Mouse (Mus musculus): ENCODE measurements around the gene Ntn1. TPM values are rescaled to one million over a fixed set of nuclear protein-coding genes. Genes with fewer than 3 reads are reported as not detected.

The Ntn1 gene
- polyA plus RNA-seq, 1 experiment from 2014 or later, result 1.7 TPM

DNA sequence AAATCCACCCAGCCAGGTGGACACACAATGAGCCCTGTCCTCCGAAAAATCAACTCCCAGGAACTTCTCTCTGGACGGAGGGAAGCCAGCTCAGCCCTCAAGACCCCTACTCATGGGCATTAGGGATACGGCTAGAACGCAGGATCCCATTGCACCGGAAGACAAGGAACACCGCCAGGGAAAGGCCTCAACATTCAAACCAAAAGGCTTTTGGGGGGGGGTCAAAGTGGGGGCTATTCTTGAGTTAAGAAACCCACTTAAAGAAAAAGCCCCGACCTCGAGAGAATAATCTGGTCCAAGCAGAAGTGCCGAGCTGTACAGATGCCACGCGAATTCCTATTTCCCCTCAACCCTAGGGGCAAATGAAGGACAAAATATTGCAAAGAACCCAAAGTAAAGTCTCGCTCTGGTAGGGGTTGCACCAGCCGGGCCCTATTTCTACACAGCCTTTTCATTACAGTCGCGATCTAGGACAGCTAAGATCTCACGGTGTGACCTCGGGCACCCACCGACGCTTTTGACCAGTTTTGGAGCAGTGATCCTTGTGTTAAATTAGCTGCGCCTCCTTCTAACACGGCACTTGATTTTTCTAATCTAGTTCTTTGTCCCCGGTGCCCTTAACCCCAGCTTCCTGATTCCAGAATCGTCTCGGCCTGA is 1.6 kb downstream of the Ntn1 start:
- Histone ChIP-seq H3K36me3 (ENCODE audit: control insufficient read depth, insufficient read depth, low read length) (no peaks in the 10 kb centered on the region), H3K9ac (ENCODE audit: low read length) (peak overlapping the region; percentile 64; the same call in 1 of the 2 replicates), H3K27me3 (ENCODE audit: control insufficient read depth, insufficient read depth, low read depth, low read length) (peaks cover 55% of the 10 kb centered on the region), H3K9me3 (ENCODE audit: control insufficient read depth, low read length) (0 out of 2 replicates have a peak, but pooled peaks cover 2% of the 10 kb centered on the region), H3K27ac (ENCODE audit: low read length) (no peak overlapping the region), H3K4me2 (ENCODE audit: low read depth, low read length) (peak overlapping the region; percentile 98), H3K4me1 (replicated peaks; ENCODE audit: control insufficient read depth, insufficient read depth, low read length) (peaks cover 21% of the 10 kb centered on the region), H3K4me3 (ENCODE audit: low read length) (peak overlapping the region; percentile 55)
- WGBS, result 16% methylated on average over 24 of the region's 24 CpGs
- no peak for ATAC-seq (ENCODE audit: low read depth)

GRCm38 (mm10) chr11:68395546-68395945 is 5.1 kb downstream of the Ntn1 start:
- WGBS, result 55% methylated on average over 5 of the region's 5 CpGs
- ATAC-seq (ENCODE audit: low read depth), result no peak
- Histone ChIP-seq H3K27me3 (ENCODE audit: control insufficient read depth, insufficient read depth, low read depth, low read length) (peaks cover 62% of the 10 kb centered on the region), H3K4me1 (replicated peaks; ENCODE audit: control insufficient read depth, insufficient read depth, low read length) (peaks cover 17% of the 10 kb centered on the region), H3K36me3 (ENCODE audit: control insufficient read depth, insufficient read depth, low read length) (no peaks in the 10 kb centered on the region), H3K27ac (ENCODE audit: low read length) (no peak overlapping the region), H3K9ac (ENCODE audit: low read length) (no peak overlapping the region), H3K4me2 (ENCODE audit: low read depth, low read length) (no peak overlapping the region), H3K9me3 (ENCODE audit: control insufficient read depth, low read length) (0 out of 2 replicates have a peak, but pooled peaks cover 2% of the 10 kb centered on the region), H3K4me3 (ENCODE audit: low read length) (no peak overlapping the region)

- 37% methylated on average over 4 of the region's 4 CpGs for WGBS
- no peak overlapping the region for H3K9ac ChIP-seq (ENCODE audit: low read length)
- 0 out of 2 replicates have a peak, but pooled peaks cover 2% of the 10 kb centered on the region for H3K9me3 ChIP-seq (ENCODE audit: control insufficient read depth, low read length)
- H3K27ac ChIP-seq (ENCODE audit: low read length), result no peak overlapping the region
- H3K36me3 ChIP-seq (ENCODE audit: control insufficient read depth, insufficient read depth, low read length), result no peaks in the 10 kb centered on the region
- no peak overlapping the region for H3K4me3 ChIP-seq (ENCODE audit: low read length)
- H3K27me3 ChIP-seq (ENCODE audit: control insufficient read depth, insufficient read depth, low read depth, low read length), result peaks cover 60% of the 10 kb centered on the region
- ATAC-seq (ENCODE audit: low read depth), result no peak
- H3K4me1 ChIP-seq (replicated peaks; ENCODE audit: control insufficient read depth, insufficient read depth, low read length), result peaks cover 10% of the 10 kb centered on the region
- H3K4me2 ChIP-seq (ENCODE audit: low read depth, low read length), result no peak overlapping the region
These were observed 5.9 kb downstream of the Ntn1 start for GRCm38 (mm10) chr11:68394749-68395148.

DNA sequence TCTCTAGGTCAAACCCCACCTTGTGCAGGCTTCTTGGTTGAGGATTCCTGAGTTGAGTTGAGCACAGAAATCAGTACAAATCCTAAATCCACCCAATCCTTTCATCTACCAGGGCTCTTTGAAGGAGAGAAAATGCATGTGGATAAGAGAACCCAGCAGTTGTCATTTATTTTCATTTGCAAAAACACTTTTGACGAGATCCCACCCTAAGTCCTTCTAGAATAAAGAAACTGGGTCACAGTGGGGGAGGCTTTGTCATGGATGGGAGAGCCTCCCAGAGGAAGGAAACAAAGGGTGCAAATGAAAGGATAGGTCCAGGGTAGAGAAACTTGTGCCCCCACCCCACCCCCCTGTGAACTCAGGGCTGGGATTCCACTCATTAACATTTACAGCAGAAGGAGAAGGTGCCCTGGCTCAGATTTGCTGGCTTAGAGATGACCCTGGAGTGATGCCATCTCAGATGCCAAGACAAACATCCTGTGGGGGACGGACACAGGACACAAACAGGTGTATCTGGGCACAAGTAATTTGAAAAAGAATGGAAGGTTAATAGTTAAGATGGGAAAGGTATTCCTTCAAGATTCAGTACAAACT is 6.6 kb downstream of the Ntn1 start:
- no peak overlapping the region for H3K27ac ChIP-seq (ENCODE audit: low read length)
- H3K36me3 ChIP-seq (ENCODE audit: control insufficient read depth, insufficient read depth, low read length), result no peaks in the 10 kb centered on the region
- peaks cover 62% of the 10 kb centered on the region for H3K27me3 ChIP-seq (ENCODE audit: control insufficient read depth, insufficient read depth, low read depth, low read length)
- WGBS, result 34% methylated on average over 2 of the region's 2 CpGs
- H3K9me3 ChIP-seq (ENCODE audit: control insufficient read depth, low read length), result 0 out of 2 replicates have a peak, but pooled peaks cover 2% of the 10 kb centered on the region
- ATAC-seq (ENCODE audit: low read depth), result no peak
- no peak overlapping the region for H3K9ac ChIP-seq (ENCODE audit: low read length)
- no peak overlapping the region for H3K4me3 ChIP-seq (ENCODE audit: low read length)
- peaks cover 4% of the 10 kb centered on the region; the same call in 1 of the 2 replicates for H3K4me1 ChIP-seq (replicated peaks; ENCODE audit: control insufficient read depth, insufficient read depth, low read length)
- H3K4me2 ChIP-seq (ENCODE audit: low read depth, low read length), result no peak overlapping the region

DNA sequence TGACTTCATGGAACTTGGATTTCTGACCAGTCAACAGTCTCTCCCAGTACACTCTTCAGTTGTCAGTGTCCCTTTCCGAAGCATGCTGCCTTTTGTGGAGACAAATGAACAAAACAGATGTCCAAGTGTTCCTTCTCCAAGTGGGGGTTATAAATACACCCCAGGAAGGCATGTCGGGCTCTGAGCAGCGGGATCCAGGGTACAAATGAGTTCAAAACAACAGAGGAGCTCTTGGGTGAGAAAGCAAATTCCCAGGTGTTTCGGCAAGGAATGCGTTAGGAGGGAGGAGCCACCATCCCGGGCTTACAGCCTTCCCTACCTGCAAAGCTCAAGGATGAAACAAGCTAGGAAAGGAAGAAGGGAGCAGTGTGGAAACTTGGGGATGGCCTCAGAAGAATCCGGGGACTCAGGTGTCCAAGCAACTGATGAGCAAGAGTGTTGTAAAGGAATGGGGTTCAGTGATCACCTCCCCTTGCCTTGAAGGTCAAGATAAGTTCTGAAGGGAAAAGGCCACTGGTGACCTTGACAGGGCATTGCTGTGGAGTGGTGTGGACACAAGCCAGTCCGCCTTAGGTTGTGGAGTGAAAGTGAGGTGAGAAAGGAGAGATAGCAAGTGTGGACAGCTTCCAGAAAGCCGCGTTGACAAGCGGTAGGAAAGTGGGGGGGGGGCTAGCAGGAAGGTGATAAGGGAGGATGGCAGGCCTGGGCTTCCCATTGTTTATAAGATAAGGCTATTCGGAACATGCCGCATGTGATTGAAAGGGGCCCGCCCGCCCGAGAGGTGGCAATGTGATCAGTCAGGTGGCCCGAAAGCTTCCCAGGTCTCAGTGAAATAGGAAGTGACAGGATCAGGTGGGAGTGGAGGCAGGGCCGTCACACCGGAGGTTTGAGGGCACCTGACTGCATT is 10.0 kb downstream of the Ntn1 start:
- no peak overlapping the region for H3K9ac ChIP-seq (ENCODE audit: low read length)
- H3K4me1 ChIP-seq (replicated peaks; ENCODE audit: control insufficient read depth, insufficient read depth, low read length), result peaks cover 4% of the 10 kb centered on the region
- no peak overlapping the region for H3K4me2 ChIP-seq (ENCODE audit: low read depth, low read length)
- peaks cover 56% of the 10 kb centered on the region for H3K27me3 ChIP-seq (ENCODE audit: control insufficient read depth, insufficient read depth, low read depth, low read length)
- H3K36me3 ChIP-seq (ENCODE audit: control insufficient read depth, insufficient read depth, low read length), result no peaks in the 10 kb centered on the region
- 11% methylated on average over 19 of the region's 19 CpGs for WGBS
- no peak overlapping the region for H3K4me3 ChIP-seq (ENCODE audit: low read length)
- no peak overlapping the region for H3K27ac ChIP-seq (ENCODE audit: low read length)
- no peak for ATAC-seq (ENCODE audit: low read depth)
- no peaks in the 10 kb centered on the region for H3K9me3 ChIP-seq (ENCODE audit: control insufficient read depth, low read length)

DNA sequence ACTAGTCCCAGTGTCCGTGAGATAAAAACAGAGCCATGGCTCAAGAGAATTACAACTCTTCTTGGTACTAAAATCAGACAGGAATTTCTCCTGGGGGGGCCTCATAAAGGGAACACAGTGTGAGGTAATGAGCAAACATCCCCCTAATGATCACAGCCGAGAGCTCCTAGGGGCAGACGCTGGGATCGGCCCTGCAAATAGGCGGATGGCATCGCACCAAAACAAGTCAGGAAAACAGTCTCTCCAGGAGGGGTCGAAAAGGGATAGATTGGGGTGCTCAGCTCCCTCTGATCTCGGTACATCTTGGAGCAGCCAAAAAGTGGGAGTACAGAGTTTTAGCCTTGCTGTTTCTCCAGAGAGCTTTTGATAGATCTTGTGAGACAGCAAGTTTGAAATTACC is 11.0 kb downstream of the Ntn1 start:
- ATAC-seq (ENCODE audit: low read depth), result no peak
- H3K9ac ChIP-seq (ENCODE audit: low read length), result no peak overlapping the region
- H3K36me3 ChIP-seq (ENCODE audit: control insufficient read depth, insufficient read depth, low read length), result no peaks in the 10 kb centered on the region
- peaks cover 15% of the 10 kb centered on the region for H3K4me1 ChIP-seq (replicated peaks; ENCODE audit: control insufficient read depth, insufficient read depth, low read length)
- whole genome bisulfite sequencing, result 14% methylated on average over 8 of the region's 8 CpGs
- H3K4me3 ChIP-seq (ENCODE audit: low read length), result no peak overlapping the region
- no peaks in the 10 kb centered on the region for H3K9me3 ChIP-seq (ENCODE audit: control insufficient read depth, low read length)
- H3K27me3 ChIP-seq (ENCODE audit: control insufficient read depth, insufficient read depth, low read depth, low read length), result peaks cover 65% of the 10 kb centered on the region
- no peak overlapping the region for H3K27ac ChIP-seq (ENCODE audit: low read length)
- H3K4me2 ChIP-seq (ENCODE audit: low read depth, low read length), result no peak overlapping the region

DNA sequence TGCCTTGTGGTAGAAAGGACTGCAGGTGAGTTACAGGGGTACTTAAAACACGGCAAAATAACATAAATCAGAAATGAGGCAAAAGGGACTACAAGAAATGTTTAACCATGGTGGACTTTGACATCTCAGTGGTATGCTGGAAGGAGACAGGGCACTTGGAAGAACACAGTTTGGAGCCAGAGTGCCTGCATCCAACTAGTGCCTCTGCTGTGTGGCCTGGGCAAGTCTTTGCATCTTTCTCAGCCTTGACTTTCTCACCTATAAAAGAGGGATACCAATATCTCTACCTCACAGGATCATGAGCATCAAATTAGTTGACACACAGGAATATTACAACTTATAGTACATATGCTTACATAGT is 12.0 kb downstream of the Ntn1 start:
- no peak overlapping the region for H3K9ac ChIP-seq (ENCODE audit: low read length)
- no peaks in the 10 kb centered on the region for H3K9me3 ChIP-seq (ENCODE audit: control insufficient read depth, low read length)
- H3K4me2 ChIP-seq (ENCODE audit: low read depth, low read length), result no peak overlapping the region
- 58% methylated on average over 1 of the region's 1 CpGs for WGBS
- peaks cover 73% of the 10 kb centered on the region for H3K27me3 ChIP-seq (ENCODE audit: control insufficient read depth, insufficient read depth, low read depth, low read length)
- H3K4me1 ChIP-seq (replicated peaks; ENCODE audit: control insufficient read depth, insufficient read depth, low read length), result peaks cover 16% of the 10 kb centered on the region
- H3K27ac ChIP-seq (ENCODE audit: low read length), result no peak overlapping the region
- H3K36me3 ChIP-seq (ENCODE audit: control insufficient read depth, insufficient read depth, low read length), result no peaks in the 10 kb centered on the region
- H3K4me3 ChIP-seq (ENCODE audit: low read length), result no peak overlapping the region
- no peak for ATAC-seq (ENCODE audit: low read depth)

DNA sequence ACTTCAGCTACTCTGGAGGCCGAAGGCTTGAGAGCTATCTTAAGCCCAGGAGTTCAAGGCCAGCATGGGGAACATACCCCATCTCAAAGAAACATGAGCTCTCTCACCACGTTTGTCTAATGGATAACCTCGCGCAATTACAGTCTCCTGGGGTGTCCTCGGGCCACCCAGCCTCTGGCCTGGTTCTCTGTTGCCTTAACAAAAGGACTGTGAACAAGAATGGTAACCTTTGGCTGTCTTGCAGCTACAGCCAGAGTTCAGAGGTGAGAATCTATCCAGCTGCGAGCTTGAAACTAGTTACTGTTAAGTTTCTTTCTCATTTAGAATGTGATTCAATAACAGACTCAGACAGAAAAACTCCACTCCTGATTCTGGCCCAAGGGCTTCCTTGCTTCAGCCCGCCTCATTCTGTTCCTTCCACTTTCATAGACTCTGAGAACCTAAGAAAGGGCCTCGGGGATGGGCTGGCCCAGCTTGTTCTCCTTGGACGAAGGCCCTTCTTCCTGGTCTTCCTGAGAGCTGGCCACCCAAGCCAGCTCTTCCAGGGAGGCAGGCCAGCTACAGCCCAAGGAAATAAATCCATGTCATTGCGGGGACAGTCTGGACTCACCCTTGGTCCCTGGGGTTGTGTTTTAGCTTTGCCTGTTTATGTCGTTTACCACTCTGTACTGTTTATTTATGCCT is 12.5 kb downstream of the Ntn1 start:
- Histone ChIP-seq H3K4me1 (replicated peaks; ENCODE audit: control insufficient read depth, insufficient read depth, low read length) (peaks cover 16% of the 10 kb centered on the region), H3K4me3 (ENCODE audit: low read length) (no peak overlapping the region), H3K27ac (ENCODE audit: low read length) (no peak overlapping the region), H3K4me2 (ENCODE audit: low read depth, low read length) (no peak overlapping the region), H3K9me3 (ENCODE audit: control insufficient read depth, low read length) (no peaks in the 10 kb centered on the region), H3K27me3 (ENCODE audit: control insufficient read depth, insufficient read depth, low read depth, low read length) (peaks cover 78% of the 10 kb centered on the region), H3K9ac (ENCODE audit: low read length) (no peak overlapping the region), H3K36me3 (ENCODE audit: control insufficient read depth, insufficient read depth, low read length) (no peaks in the 10 kb centered on the region)
- ATAC-seq (ENCODE audit: low read depth), result no peak
- WGBS, result 67% methylated on average over 11 of the region's 11 CpGs

DNA sequence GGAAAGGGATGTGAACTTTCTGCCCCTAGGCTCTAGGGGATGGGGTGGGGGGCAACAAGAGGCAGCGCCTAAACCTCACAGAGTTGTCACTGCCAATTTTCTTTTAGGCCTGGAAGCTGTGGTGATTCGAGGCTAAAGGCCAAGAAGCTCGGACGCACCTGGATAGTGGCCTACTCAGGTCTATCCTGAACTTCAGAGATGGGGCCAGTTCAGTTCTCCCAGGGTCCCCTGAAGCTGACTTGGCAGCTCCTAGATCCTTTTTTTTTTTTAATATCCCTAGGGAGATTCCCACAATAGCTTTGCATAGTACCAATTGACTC is 13.2 kb downstream of the Ntn1 start:
- Histone ChIP-seq H3K4me2 (ENCODE audit: low read depth, low read length) (peak overlapping the region; percentile 99), H3K9ac (ENCODE audit: low read length) (peak overlapping the region; percentile 71; the same call in 1 of the 2 replicates), H3K27me3 (ENCODE audit: control insufficient read depth, insufficient read depth, low read depth, low read length) (peaks cover 80% of the 10 kb centered on the region), H3K4me1 (replicated peaks; ENCODE audit: control insufficient read depth, insufficient read depth, low read length) (peaks cover 16% of the 10 kb centered on the region), H3K36me3 (ENCODE audit: control insufficient read depth, insufficient read depth, low read length) (no peaks in the 10 kb centered on the region), H3K9me3 (ENCODE audit: control insufficient read depth, low read length) (no peaks in the 10 kb centered on the region), H3K27ac (ENCODE audit: low read length) (no peak overlapping the region), H3K4me3 (ENCODE audit: low read length) (peak overlapping the region; percentile 74)
- no peak for ATAC-seq (ENCODE audit: low read depth)
- 54% methylated on average over 4 of the region's 4 CpGs for WGBS
